Mouse (Mus musculus) midbrain, embryonic 12.5 days (tissue): ENCODE data around the gene Gm10722. TPM values are rescaled to one million over a fixed set of nuclear protein-coding genes. Genes with fewer than 3 reads are reported as not detected.
"Not testable (repeated sequence)": the region's sequence is repeated elsewhere in the genome, so short reads cannot be mapped to it uniquely, and the experiment has no call there.

Experiments
- ATAC-seq: fragments of 200-750 bp; cut with Nextera tagmentation; 2 replicates; pipeline ENCODE4 v1.8.0; 2017; ENCODE audit warnings: low read depth, moderate TSS enrichment, moderate library complexity; ENCODE audit not compliant: low FRiP score
- H3K27ac ChIP-seq: fragments of 300-500 bp; sonication (generic); replicated peaks from 2 replicates; pipeline ENCODE4 v1.5.1; 2016; ENCODE audit warnings: mild to moderate bottlenecking
- H3K27me3 ChIP-seq: fragments of 300-500 bp; sonication (generic); 2 replicates; pipeline ENCODE4 v1.6.1; 2016; ENCODE audit warnings: mild to moderate bottlenecking
- H3K36me3 ChIP-seq: fragments of 300-500 bp; sonication (generic); 2 replicates; pipeline ENCODE4 v1.6.1; 2016
- H3K4me1 ChIP-seq: fragments of 300-500 bp; sonication (generic); 2 replicates; pipeline ENCODE4 v1.6.1; 2016
- H3K4me2 ChIP-seq: fragments of 300-500 bp; sonication (generic); replicated peaks from 2 replicates; pipeline ENCODE4 v1.6.1; 2016; ENCODE audit warnings: mild to moderate bottlenecking, moderate library complexity
- H3K4me3 ChIP-seq: fragments of 300-500 bp; sonication (generic); 2 replicates; pipeline ENCODE4 v1.5.1; 2016; ENCODE audit warnings: mild to moderate bottlenecking
- H3K9ac ChIP-seq: fragments of 300-500 bp; sonication (generic); replicated peaks from 2 replicates; pipeline ENCODE4 v1.6.1; 2016; ENCODE audit warnings: mild to moderate bottlenecking, moderate library complexity
- H3K9me3 ChIP-seq: fragments of 300-500 bp; sonication (generic); 2 replicates; pipeline ENCODE4 v1.6.1; 2016; ENCODE audit warnings: mild to moderate bottlenecking
- WGBS: fragments of 180-500 bp; shearing (Covaris S2); methylation state at CpG from one replicate; pipeline ENCODE4 v1.1.7; 2016; 5-methylcytosine and 5-hydroxymethylcytosine counted together
- polyA plus RNA-seq: library from polyadenylated mRNA; unstranded; fragments of >200 nt; fragmentation: Nextera tagmentation; extraction: Ambion mirVana; gene quantifications from 2 replicates; pipeline ENCODE4 v1.2.1, GENCODE M21; 2016

Gm10722 gene
- polyA plus RNA-seq, 1 experiment from 2014 or later: not detected

- H3K4me2 ChIP-seq, H3K27ac ChIP-seq, H3K36me3 ChIP-seq, H3K4me1 ChIP-seq, H3K4me3 ChIP-seq, H3K27me3 ChIP-seq, H3K9me3 ChIP-seq, H3K9ac ChIP-seq, ATAC-seq: not testable (repeated sequence)
- WGBS: 81% methylated on average over 1 of the region's 9 CpGs
These were observed 16.4 kb downstream of the Gm10722 start, which contains the start of gene Gm10719 for GRCm38 (mm10) chr9:3017108-3017507. Gene Gm10719, plus strand, starts transcription at chr9:3017408.

DNA sequence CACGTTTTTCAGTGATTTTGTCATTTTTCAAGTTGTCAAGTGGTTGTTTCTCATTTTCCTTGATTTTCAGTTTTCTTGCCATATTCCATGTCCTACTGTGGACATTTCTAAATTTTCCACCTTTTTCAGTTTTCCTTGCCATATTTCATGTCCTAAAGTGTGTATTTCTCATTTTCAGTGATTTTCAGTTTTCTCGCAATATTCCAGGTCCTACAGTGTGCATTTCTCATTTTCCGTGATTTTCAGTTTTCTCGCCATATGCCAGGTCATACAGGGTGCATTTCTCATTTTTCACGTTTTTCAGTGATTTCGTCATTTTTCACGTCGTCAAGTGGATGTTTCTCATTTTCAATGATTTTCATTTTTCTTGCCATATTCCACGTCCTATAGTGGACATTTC lies 18.2 kb downstream of the Gm10722 start:
- not testable (repeated sequence) for H3K9me3 ChIP-seq, H3K36me3 ChIP-seq, H3K9ac ChIP-seq, H3K27ac ChIP-seq, H3K4me1 ChIP-seq, ATAC-seq, H3K27me3 ChIP-seq, H3K4me2 ChIP-seq, H3K4me3 ChIP-seq
- 59% methylated on average over 9 of the region's 9 CpGs for WGBS

GRCm38 (mm10) chr9:3019835-3020727 lies 19.4 kb downstream of the Gm10722 start:
- not testable (repeated sequence) for H3K27me3 ChIP-seq

GRCm38 (mm10) chr9:3022316-3023008 lies 21.7 kb downstream of the Gm10722 start:
- H3K36me3 ChIP-seq, ATAC-seq, H3K9ac ChIP-seq, H3K27me3 ChIP-seq, H3K4me3 ChIP-seq, H3K27ac ChIP-seq, H3K9me3 ChIP-seq, H3K4me1 ChIP-seq, H3K4me2 ChIP-seq: not testable (repeated sequence)
- WGBS: 77% methylated on average over 11 of the region's 13 CpGs

More at GRCm38 (mm10) chr9:3019835-3020727, 19.4 kb downstream of the Gm10722 start:
- H3K4me2 ChIP-seq, H3K4me1 ChIP-seq, H3K9ac ChIP-seq, H3K36me3 ChIP-seq, H3K27ac ChIP-seq, H3K9me3 ChIP-seq, H3K4me3 ChIP-seq: not testable (repeated sequence)
- WGBS: 75% methylated on average over 17 of the region's 19 CpGs
- ATAC-seq: peak; percentile 60

DNA sequence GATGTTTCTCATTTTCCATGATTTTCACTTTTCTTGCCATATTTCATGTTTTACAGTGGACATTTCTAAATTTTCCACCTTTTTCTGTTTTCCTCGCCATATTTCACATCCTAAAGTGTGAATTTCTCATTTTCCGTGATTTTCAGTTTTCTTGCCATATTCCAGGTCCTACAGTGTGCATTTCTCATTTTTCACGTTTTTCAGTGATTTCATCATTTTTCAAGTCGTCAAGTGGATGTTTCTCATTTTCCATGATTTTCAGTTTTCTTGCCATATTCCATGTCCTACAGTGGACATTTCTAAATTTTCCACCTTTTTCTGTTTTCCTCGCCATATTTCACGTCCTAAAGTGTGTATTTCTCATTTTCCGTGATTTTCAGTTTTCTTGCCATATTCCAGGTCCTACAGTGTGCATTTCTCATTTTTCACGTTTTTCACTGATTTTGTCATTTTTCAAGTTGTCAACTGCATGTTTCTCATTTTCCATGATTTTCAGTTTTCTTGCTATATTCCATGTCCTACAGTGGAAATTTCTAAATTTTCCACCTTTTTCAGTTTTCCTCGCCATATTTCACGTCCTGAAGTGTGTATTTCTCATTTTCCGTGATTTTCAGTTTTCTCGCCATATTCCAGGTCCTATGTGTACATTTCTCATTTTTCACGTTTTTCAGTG lies 22.7 kb downstream of the Gm10722 start, which contains the start of gene Gm10718:
Gene Gm10718, plus strand, starts transcription at position 236 of the 673 bp plus-strand sequence.
- not testable (repeated sequence) for H3K9me3 ChIP-seq, H3K9ac ChIP-seq, H3K36me3 ChIP-seq, H3K27me3 ChIP-seq, H3K27ac ChIP-seq, H3K4me1 ChIP-seq, H3K4me3 ChIP-seq, H3K4me2 ChIP-seq, ATAC-seq
- WGBS: 74% methylated on average over 12 of the region's 13 CpGs

GRCm38 (mm10) chr9:3023985-3024648 lies 23.4 kb downstream of the Gm10722 start:
- 79% methylated on average over 16 of the region's 16 CpGs for WGBS
- ATAC-seq: not testable (repeated sequence)

DNA sequence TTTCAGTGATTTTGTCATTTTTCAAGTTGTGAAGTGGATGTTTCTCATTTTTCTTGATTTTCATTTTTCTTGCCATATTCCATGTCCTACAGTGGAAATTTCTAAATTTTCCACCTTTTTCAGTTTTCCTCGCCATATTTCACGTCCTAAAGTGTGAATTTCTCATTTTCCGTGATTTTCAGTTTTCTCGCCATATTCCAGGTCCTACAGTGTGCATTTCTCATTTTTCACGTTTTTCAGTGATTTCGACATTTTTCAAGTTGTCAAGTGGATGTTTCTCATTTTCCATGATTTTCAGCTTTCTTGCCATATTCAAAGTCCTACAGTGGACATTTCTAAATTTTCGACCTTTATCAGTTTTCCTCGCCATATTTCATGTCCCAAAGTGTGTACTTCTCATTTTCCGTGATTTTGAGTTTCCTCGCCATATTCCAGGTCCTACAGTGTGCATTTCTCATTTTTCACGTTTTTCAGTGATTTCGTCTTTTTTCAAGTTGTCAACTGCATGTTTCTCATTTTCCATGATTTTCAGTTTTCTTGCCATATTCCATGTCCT lies 24.3 kb downstream of the Gm10722 start, which contains the start of gene Gm10717:
Gene Gm10717, plus strand, starts transcription at position 506 of the 556 bp plus-strand sequence.
- H3K9me3 ChIP-seq, H3K9ac ChIP-seq, H3K4me3 ChIP-seq, H3K27ac ChIP-seq, H3K4me2 ChIP-seq, ATAC-seq, H3K4me1 ChIP-seq, H3K27me3 ChIP-seq, H3K36me3 ChIP-seq: not testable (repeated sequence)
- 69% methylated on average over 12 of the region's 12 CpGs for WGBS

More at GRCm38 (mm10) chr9:3023985-3024648, 23.4 kb downstream of the Gm10722 start:
- not testable (repeated sequence) for H3K4me2 ChIP-seq, H3K27ac ChIP-seq, H3K9me3 ChIP-seq, H3K4me1 ChIP-seq, H3K9ac ChIP-seq, H3K27me3 ChIP-seq, H3K36me3 ChIP-seq, H3K4me3 ChIP-seq

GRCm38 (mm10) chr9:3025653-3026052 lies 24.9 kb downstream of the Gm10722 start:
- not testable (repeated sequence) for H3K27ac ChIP-seq, H3K27me3 ChIP-seq, H3K9me3 ChIP-seq, H3K4me2 ChIP-seq, H3K4me1 ChIP-seq, H3K36me3 ChIP-seq, H3K9ac ChIP-seq, ATAC-seq, H3K4me3 ChIP-seq
- 73% methylated on average over 5 of the region's 6 CpGs for WGBS

DNA sequence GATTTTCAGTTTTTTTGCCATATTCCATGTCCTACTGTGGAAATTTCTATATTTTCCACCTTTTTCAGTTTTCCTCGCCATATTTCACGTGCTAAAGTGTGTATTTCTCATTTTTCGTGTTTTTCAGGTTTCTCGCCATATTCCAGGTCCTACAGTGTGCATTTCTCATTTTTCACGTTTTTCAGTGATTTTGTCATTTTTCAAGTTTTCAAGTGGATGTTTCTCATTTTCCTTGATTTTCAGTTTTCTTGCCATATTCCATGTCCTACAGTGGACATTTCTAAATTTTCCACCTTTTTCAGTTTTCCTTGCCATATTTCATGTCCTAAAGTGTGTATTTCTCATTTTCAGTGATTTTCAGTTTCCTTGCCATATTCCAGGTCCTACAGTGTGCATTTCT lies 25.4 kb downstream of the Gm10722 start:
- not testable (repeated sequence) for H3K4me2 ChIP-seq, H3K9ac ChIP-seq, H3K9me3 ChIP-seq, H3K27ac ChIP-seq, H3K27me3 ChIP-seq, H3K4me1 ChIP-seq, H3K4me3 ChIP-seq, ATAC-seq, H3K36me3 ChIP-seq
- WGBS: 70% methylated on average over 5 of the region's 5 CpGs

DNA sequence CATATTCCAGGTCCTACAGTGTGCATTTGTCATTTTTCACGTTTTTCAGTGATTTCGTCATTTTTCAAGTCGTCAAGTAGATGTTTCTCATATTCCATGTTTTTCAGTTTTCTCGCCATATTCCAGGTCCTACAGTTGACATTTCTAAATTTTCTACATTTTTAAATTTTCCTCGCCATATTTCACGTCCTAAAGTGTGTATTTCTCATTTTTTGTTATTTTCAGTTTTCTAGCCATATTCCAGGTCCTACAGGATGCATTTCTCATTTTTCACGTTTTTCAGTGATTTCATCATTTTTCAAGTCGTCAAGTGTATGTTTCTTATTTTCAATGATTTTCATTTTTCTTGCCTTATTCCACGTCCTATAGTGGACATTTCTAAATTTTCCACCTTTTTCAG lies 26.0 kb downstream of the Gm10722 start:
- H3K4me1 ChIP-seq, H3K36me3 ChIP-seq, ATAC-seq, H3K4me3 ChIP-seq, H3K4me2 ChIP-seq, H3K27ac ChIP-seq, H3K27me3 ChIP-seq, H3K9me3 ChIP-seq, H3K9ac ChIP-seq: not testable (repeated sequence)
- WGBS: 68% methylated on average over 9 of the region's 9 CpGs

DNA sequence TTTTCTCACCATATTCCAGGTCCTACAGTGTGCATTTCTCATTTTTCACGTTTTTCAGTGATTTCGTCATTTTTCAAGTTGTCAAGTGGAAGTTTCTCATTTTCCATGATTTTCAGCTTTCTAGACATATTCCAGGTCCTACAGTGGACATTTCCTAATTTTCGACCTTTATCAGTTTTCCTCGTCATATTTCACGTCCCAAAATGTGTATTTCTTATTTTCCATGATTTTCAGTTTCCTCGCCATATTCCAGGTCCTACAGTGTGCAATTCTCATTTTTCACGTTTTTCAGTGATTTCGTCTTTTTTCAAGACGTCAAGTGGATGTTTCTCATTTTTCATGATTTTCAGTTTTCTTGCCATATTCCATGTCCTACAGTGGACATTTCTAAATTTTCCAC lies 26.5 kb downstream of the Gm10722 start:
- not testable (repeated sequence) for ATAC-seq

More for the DNA sequence above, 26.5 kb downstream of the Gm10722 start:
- not testable (repeated sequence) for H3K4me1 ChIP-seq, H3K27me3 ChIP-seq, H3K4me3 ChIP-seq, H3K9ac ChIP-seq, H3K4me2 ChIP-seq, H3K27ac ChIP-seq, H3K9me3 ChIP-seq, H3K36me3 ChIP-seq
- 70% methylated on average over 9 of the region's 9 CpGs for WGBS
